Mouse (Mus musculus) limb, embryonic 14.5 days (tissue): ENCODE measurements around the gene Slc35f4. TPM values are rescaled to one million over a fixed set of nuclear protein-coding genes. Genes with fewer than 3 reads are reported as not detected.

Source experiments
- ATAC-seq: fragments of 200-750 bp; cut with Nextera tagmentation; 2 replicates; pipeline ENCODE4 v1.8.0; 2017; ENCODE audit warnings: low read depth, moderate number of reproducible peaks, moderate TSS enrichment; ENCODE audit not compliant: low FRiP score
- DNase-seq: peaks from one replicate; pipeline ENCODE4 v3.0.0-alpha.2; 2015; ENCODE audit warnings: low spot score
- H3K27ac ChIP-seq: fragments of 300-500 bp; sonication (generic); replicated peaks from 2 replicates; pipeline ENCODE4 v1.5.1; 2014; ENCODE audit warnings: low read depth, mild to moderate bottlenecking, low read length, moderate library complexity, mixed read lengths
- H3K27me3 ChIP-seq: fragments of 300-500 bp; sonication (generic); 2 replicates; pipeline ENCODE4 v1.6.1; 2014; ENCODE audit warnings: low read length, mixed read lengths; ENCODE audit not compliant: control insufficient read depth, insufficient read depth
- H3K36me3 ChIP-seq: fragments of 300-500 bp; sonication (generic); 2 replicates; pipeline ENCODE4 v1.6.1; 2014; ENCODE audit warnings: mild to moderate bottlenecking, low read length, moderate library complexity, mixed read lengths; ENCODE audit not compliant: control insufficient read depth, insufficient read depth
- H3K4me1 ChIP-seq: fragments of 300-500 bp; sonication (generic); 2 replicates; pipeline ENCODE4 v1.6.1; 2014; ENCODE audit warnings: antibody characterized with exemption, low read length, mixed read lengths; ENCODE audit not compliant: control insufficient read depth, insufficient read depth
- H3K4me2 ChIP-seq: fragments of 300-500 bp; sonication (generic); replicated peaks from 2 replicates; pipeline ENCODE4 v1.6.1; 2014; ENCODE audit warnings: low read depth, mild to moderate bottlenecking, low read length, moderate library complexity; ENCODE audit not compliant: severe bottlenecking
- H3K4me3 ChIP-seq: fragments of 300-500 bp; sonication (generic); replicated peaks from 2 replicates; pipeline ENCODE4 v1.5.1; 2014; ENCODE audit warnings: low read length
- H3K9ac ChIP-seq: fragments of 300-500 bp; sonication (generic); 2 replicates; pipeline ENCODE4 v1.6.1; 2014; ENCODE audit warnings: mild to moderate bottlenecking, low read depth, low read length, moderate library complexity; ENCODE audit not compliant: severe bottlenecking
- H3K9me3 ChIP-seq: fragments of 300-500 bp; sonication (generic); 2 replicates; pipeline ENCODE4 v1.6.1; 2016; ENCODE audit warnings: low read length; ENCODE audit not compliant: control insufficient read depth
- POLR2A ChIP-seq: fragments of 200-500 bp; IDR thresholded peaks from 2 replicates; pipeline ENCODE4 v1.8.0; 2012; ENCODE audit warnings: inconsistent platforms, mild to moderate bottlenecking, moderate library complexity, borderline replicate concordance; ENCODE audit not compliant: insufficient read depth, insufficient read length; ENCODE audit errors: extremely low read depth
- WGBS: fragments of 180-500 bp; shearing (Covaris S2); extraction: QIAGEN DNeasy Blood & Tissue Kit; methylation state at CpG from one replicate; pipeline ENCODE4 v1.1.7; 2014; 5-methylcytosine and 5-hydroxymethylcytosine counted together
- polyA plus RNA-seq, 2 experiments: library from polyadenylated mRNA; depleted of rRNA in 1 of 2; stranded (reverse) in 1 of 2; unstranded in 1 of 2; fragments of >200 nt; fragmentation: Nextera tagmentation in 1 of 2; extraction: Ambion mirVana in 1 of 2; gene quantifications; 2 replicates each; pipeline versions ENCODE4 v1.2.1 to v1.2.3; 2012 to 2014

The Slc35f4 gene
- polyA plus RNA-seq, 2 experiments, result not detected

GRCm38 (mm10) chr14:49300981-49301619 lies 224.7 kb downstream of the Slc35f4 start:
- Histone ChIP-seq H3K27me3 (no peaks in the 10 kb centered on the region), H3K36me3 (no peaks in the 10 kb centered on the region), H3K4me1 (peaks cover 5% of the 10 kb centered on the region), H3K27ac (no peak overlapping the region), H3K4me3 (no peak overlapping the region), H3K4me2 (no peak overlapping the region), H3K9ac (no peak overlapping the region), H3K9me3 (no peaks in the 10 kb centered on the region)
- ATAC-seq (no peak), DNase-seq (no peak)
- TF ChIP-seq POLR2A, result no peak
- WGBS, result 53% methylated on average over 8 of the region's 8 CpGs

- Histone ChIP-seq H3K36me3 (no peaks in the 10 kb centered on the region), H3K9me3 (no peaks in the 10 kb centered on the region), H3K4me3 (no peak overlapping the region), H3K4me1 (no peaks in the 10 kb centered on the region), H3K4me2 (no peak overlapping the region), H3K27ac (no peak overlapping the region), H3K9ac (no peak overlapping the region), H3K27me3 (no peaks in the 10 kb centered on the region)
- ATAC-seq (no peak), DNase-seq (no peak)
- WGBS, result 71% methylated on average over 8 of the region's 8 CpGs
- TF ChIP-seq POLR2A, result no peak
Measured at GRCm38 (mm10) chr14:49300326-49300725, 225.5 kb downstream of the Slc35f4 start.

GRCm38 (mm10) chr14:49293802-49294449 lies 231.9 kb downstream of the Slc35f4 start:
- no peaks in the 10 kb centered on the region for H3K36me3 ChIP-seq
- no peak overlapping the region for H3K4me2 ChIP-seq
- TF ChIP-seq POLR2A, result no peak
- no peak for ATAC-seq
- no peak overlapping the region for H3K9ac ChIP-seq
- 64% methylated on average over 4 of the region's 4 CpGs for WGBS
- no peaks in the 10 kb centered on the region for H3K9me3 ChIP-seq
- no peak for DNase-seq
- H3K27ac ChIP-seq, result no peak overlapping the region
- H3K4me3 ChIP-seq, result no peak overlapping the region
- no peaks in the 10 kb centered on the region for H3K27me3 ChIP-seq
- H3K4me1 ChIP-seq, result no peaks in the 10 kb centered on the region

- Histone ChIP-seq H3K4me3 (no peak overlapping the region), H3K27me3 (no peaks in the 10 kb centered on the region), H3K36me3 (no peaks in the 10 kb centered on the region), H3K4me1 (no peaks in the 10 kb centered on the region), H3K27ac (no peak overlapping the region), H3K9me3 (no peaks in the 10 kb centered on the region), H3K4me2 (no peak overlapping the region), H3K9ac (no peak overlapping the region)
- DNase-seq, result no peak
- ATAC-seq, result no peak
- 91% methylated on average over 3 of the region's 3 CpGs for WGBS
- TF ChIP-seq POLR2A, result no peak
Measured at GRCm38 (mm10) chr14:49290029-49290745, 235.7 kb downstream of the Slc35f4 start.

- DNase-seq, result no peak
- WGBS, result 85% methylated on average over 7 of the region's 7 CpGs
- H3K27ac ChIP-seq, result no peak overlapping the region
- H3K36me3 ChIP-seq, result no peaks in the 10 kb centered on the region
- H3K4me3 ChIP-seq, result no peak overlapping the region
- ATAC-seq, result no peak
- H3K4me1 ChIP-seq, result no peaks in the 10 kb centered on the region
- no peak for TF ChIP-seq POLR2A
- no peak overlapping the region for H3K4me2 ChIP-seq
- H3K27me3 ChIP-seq, result no peaks in the 10 kb centered on the region
- H3K9ac ChIP-seq, result no peak overlapping the region
- H3K9me3 ChIP-seq, result no peaks in the 10 kb centered on the region
Measured at GRCm38 (mm10) chr14:49283784-49284655, 241.8 kb downstream of the Slc35f4 start.
